Mouse (Mus musculus): ENCODE results near the gene Ncdn. TPM values are rescaled to one million over a fixed set of nuclear protein-coding genes. Genes with fewer than 3 reads are reported as not detected.

The Ncdn gene
- polyA plus RNA-seq, 1 experiment from 2014 or later: 71.3 TPM

Other genes with a start within 250 kb of the Ncdn start
- 10.2 and 10.4 TPM in 2 replicates for gene Ago4, start 220.0 kb downstream of the Ncdn start, polyA plus RNA-seq (2015; fragmentation: Nextera tagmentation; extraction: Ambion mirVana)
- gene Clspn, start 196.5 kb downstream of the Ncdn start, polyA plus RNA-seq (2015; fragmentation: Nextera tagmentation; extraction: Ambion mirVana): 17.0 and 17.2 TPM in 2 replicates
- 5.4 and 5.8 TPM in 2 replicates for gene 5730409E04Rik, start 143.6 kb downstream of the Ncdn start, polyA plus RNA-seq (2015; fragmentation: Nextera tagmentation; extraction: Ambion mirVana)
- 470 and 496 TPM in 2 replicates for gene Psmb2, start 75.8 kb downstream of the Ncdn start, polyA plus RNA-seq (2015; fragmentation: Nextera tagmentation; extraction: Ambion mirVana)
- 0.82 and 1.7 TPM in 2 replicates for gene Tfap2e, start 17.2 kb downstream of the Ncdn start, polyA plus RNA-seq (2015; fragmentation: Nextera tagmentation; extraction: Ambion mirVana)
- 37.0 and 38.7 TPM in 2 replicates for gene AU040320, start 106 bp upstream of the Ncdn start, polyA plus RNA-seq (2015; fragmentation: Nextera tagmentation; extraction: Ambion mirVana)
- 31.0 and 37.5 TPM in 2 replicates for gene Zmym4, start 214.7 kb upstream of the Ncdn start, polyA plus RNA-seq (2015; fragmentation: Nextera tagmentation; extraction: Ambion mirVana)

Measured in midbrain, embryonic 13.5 days (tissue).